Mouse (Mus musculus) megakaryocyte, embryonic 14.5 days (primary cell): ENCODE measurements at regions not wholly inside any gene's neighbourhood (a gene's known extent, or its start where the extent isn't known, plus 50 kb on each side); places are given as distances from the start of the nearest gene placed in this dataset.

Experiments used
- H3K27me3 ChIP-seq: replicated peaks from 2 replicates; pipeline ENCODE3; 2012; ENCODE audit warnings: inconsistent platforms
- H3K36me3 ChIP-seq: replicated peaks from 2 replicates; pipeline ENCODE3; 2012; ENCODE audit warnings: low read length, inconsistent platforms, mixed read lengths
- H3K4me1 ChIP-seq: 2 replicates; pipeline ENCODE4 v1.6.1; 2012; ENCODE audit warnings: inconsistent platforms
- H3K4me3 ChIP-seq: replicated peaks from 2 replicates; pipeline ENCODE3; 2012; ENCODE audit warnings: moderate library complexity, mild to moderate bottlenecking, inconsistent platforms
- H3K9me3 ChIP-seq: 2 replicates; pipeline ENCODE4 v1.6.1; 2012; ENCODE audit warnings: inconsistent platforms
- FLI1 ChIP-seq: IDR thresholded peaks from 2 replicates; pipeline ENCODE4 v1.6.1; 2012; ENCODE audit warnings: low read length, inconsistent platforms, mixed read lengths
- GATA1 ChIP-seq: IDR thresholded peaks from 3 replicates; pipeline ENCODE4 v1.6.1; 2012; ENCODE audit warnings: mixed read lengths, low read length, inconsistent platforms, borderline replicate concordance

- Histone ChIP-seq H3K9me3 (0 out of 2 replicates have a peak, but pooled peaks cover under 1% of the 10 kb centered on the region), H3K27me3 (no peaks in the 10 kb centered on the region), H3K36me3 (no peaks in the 10 kb centered on the region), H3K4me3 (no peak overlapping the region), H3K4me1 (no peaks in the 10 kb centered on the region)
- no peak for TF ChIP-seq GATA1
- TF ChIP-seq FLI1 = no peak
Measured at GRCm38 (mm10) chr3:27769438-27769837, 58.3 kb upstream of the Fndc3b start.

DNA sequence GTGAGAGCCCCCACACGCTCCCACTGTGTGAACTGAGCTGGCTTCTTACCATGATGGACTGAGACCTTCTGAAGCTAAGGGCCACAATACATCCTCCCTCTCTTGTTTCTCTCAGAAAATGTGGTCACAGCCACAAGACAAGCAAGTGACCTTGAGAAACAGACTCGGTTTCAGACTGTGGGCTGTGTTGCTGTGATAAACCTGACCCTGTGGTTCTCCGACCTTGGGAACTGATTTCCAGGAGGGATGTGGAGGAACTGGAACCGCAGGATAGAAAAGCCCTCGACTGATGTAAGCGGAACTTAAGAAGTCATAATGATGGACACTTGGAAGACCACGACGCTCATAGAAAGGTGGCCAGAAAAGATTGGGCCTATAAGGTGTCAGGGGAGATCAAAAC, 56.1 kb upstream of the Fndc3b start:
- Histone ChIP-seq H3K4me3 (no peak overlapping the region), H3K4me1 (no peaks in the 10 kb centered on the region), H3K36me3 (no peaks in the 10 kb centered on the region), H3K9me3 (peaks cover 6% of the 10 kb centered on the region; the same call in 1 of the 2 replicates), H3K27me3 (no peaks in the 10 kb centered on the region)
- TF ChIP-seq GATA1 = no peak
- no peak for TF ChIP-seq FLI1

DNA sequence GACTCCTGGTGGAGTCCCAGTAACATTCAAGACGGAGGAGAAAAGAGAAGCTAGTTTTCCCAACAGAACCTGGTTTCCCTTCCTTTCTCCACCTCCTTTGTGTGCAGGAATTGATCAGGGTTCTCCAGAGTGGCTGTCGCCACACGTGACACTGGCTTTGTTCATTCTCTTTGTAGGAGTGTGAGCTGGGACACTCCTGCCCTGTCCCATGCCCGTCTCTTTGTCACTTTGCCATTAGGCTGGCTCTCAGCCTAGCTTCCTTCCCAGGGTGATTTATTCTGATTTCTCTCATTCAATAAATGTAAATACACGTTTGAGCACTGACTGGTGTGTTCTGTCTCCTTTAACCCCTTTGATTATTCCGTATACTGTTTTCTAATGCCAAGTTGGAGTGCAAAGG, 55.3 kb upstream of the Fndc3b start:
- Histone ChIP-seq H3K9me3 (peaks cover 6% of the 10 kb centered on the region; the same call in 1 of the 2 replicates), H3K4me1 (no peaks in the 10 kb centered on the region)
- TF ChIP-seq GATA1 = no peak
- TF ChIP-seq FLI1 = no peak

GRCm38 (mm10) chr3:27765929-27766328, 54.8 kb upstream of the Fndc3b start:
- TF ChIP-seq FLI1 = no peak
- TF ChIP-seq GATA1 = no peak
- H3K9me3 ChIP-seq = peaks cover 6% of the 10 kb centered on the region; the same call in 1 of the 2 replicates
- no peaks in the 10 kb centered on the region for H3K4me1 ChIP-seq
- H3K27me3 ChIP-seq = no peaks in the 10 kb centered on the region
- no peak overlapping the region for H3K4me3 ChIP-seq
- no peaks in the 10 kb centered on the region for H3K36me3 ChIP-seq

More for the DNA sequence above, 55.3 kb upstream of the Fndc3b start:
- no peaks in the 10 kb centered on the region for H3K36me3 ChIP-seq
- no peak overlapping the region for H3K4me3 ChIP-seq
- H3K27me3 ChIP-seq = no peaks in the 10 kb centered on the region

DNA sequence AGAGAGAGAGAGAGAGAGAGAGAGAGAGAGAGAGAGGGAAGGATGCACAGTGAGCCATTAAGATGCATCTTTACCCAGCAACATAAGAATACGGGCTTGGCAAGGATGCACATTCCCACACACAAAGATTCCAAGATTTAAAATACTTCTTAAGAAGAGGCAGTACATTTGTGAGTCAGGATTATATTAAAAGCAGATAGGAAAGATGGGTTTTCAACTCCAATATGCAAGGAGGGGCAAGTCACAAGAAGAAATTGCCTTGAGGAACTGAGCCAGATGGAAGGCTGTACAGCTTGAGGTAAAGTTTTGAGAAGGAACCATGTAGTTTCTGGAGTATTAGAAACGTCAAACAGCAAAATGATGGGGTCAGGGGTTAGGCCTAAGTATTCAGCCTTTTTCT, 53.4 kb upstream of the Fndc3b start:
- Histone ChIP-seq H3K4me1 (no peaks in the 10 kb centered on the region), H3K4me3 (no peak overlapping the region), H3K36me3 (no peaks in the 10 kb centered on the region), H3K27me3 (no peaks in the 10 kb centered on the region), H3K9me3 (peaks cover 6% of the 10 kb centered on the region; the same call in 1 of the 2 replicates)
- no peak for TF ChIP-seq FLI1

DNA sequence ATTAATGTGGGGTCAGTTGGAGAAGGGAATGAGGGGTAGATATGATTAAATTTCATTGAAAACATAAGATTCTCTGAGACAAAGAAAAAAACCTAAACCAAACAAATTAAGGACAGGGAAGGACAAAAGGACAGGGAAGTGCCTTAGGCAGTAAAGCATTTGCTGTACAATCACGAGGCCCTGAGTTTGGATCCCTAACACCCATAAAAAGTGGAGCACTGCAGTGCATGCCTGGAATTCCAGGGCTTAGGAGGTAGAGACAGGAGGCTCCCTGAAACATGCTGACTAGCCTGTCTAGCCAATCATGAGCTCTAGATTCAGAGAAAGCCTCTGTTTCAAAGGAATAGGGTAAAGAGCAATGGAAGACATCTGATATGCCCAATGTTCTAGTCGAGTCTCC, 49.9 kb upstream of the Fndc3b start:
- peaks cover 6% of the 10 kb centered on the region; the same call in 1 of the 2 replicates for H3K9me3 ChIP-seq
- no peaks in the 10 kb centered on the region for H3K27me3 ChIP-seq
- TF ChIP-seq FLI1 = no peak
- H3K36me3 ChIP-seq = no peaks in the 10 kb centered on the region
- no peaks in the 10 kb centered on the region for H3K4me1 ChIP-seq
- no peak overlapping the region for H3K4me3 ChIP-seq
